Mouse (Mus musculus) MEL (cell line): ENCODE data around the gene Olfr916.

ENCODE experiments used
- CTCF ChIP-seq, 3 experiments: IDR thresholded peaks in 2 of 3; conservative IDR thresholded peaks in 1 of 3; 2 replicates each; pipeline ENCODE4 v1.5.1; 2011 to 2012; ENCODE audit warnings: low read length in 3 of 3, low read depth in 2 of 3, mild to moderate bottlenecking in 2 of 3, improper control_type of control experiment in 1 of 3, inconsistent platforms in 1 of 3, mixed read lengths in 1 of 3, moderate library complexity in 1 of 3; ENCODE audit not compliant: control insufficient read depth in 1 of 3, insufficient read depth in 1 of 3, poor library complexity in 1 of 3, severe bottlenecking in 1 of 3
- EP300 ChIP-seq, 2 experiments: IDR thresholded peaks; 2 replicates each; pipeline ENCODE4 v1.6.1; 2011; ENCODE audit warnings: improper control_type of control experiment in 2 of 2, low read length in 2 of 2, low read depth in 1 of 2, mild to moderate bottlenecking in 1 of 2
- KAT2A ChIP-seq: conservative IDR thresholded peaks from 2 replicates; pipeline ENCODE4 v1.6.1; 2012; ENCODE audit warnings: low read depth, low read length, improper control_type of control experiment, inconsistent platforms
- POLR2AphosphoS2 ChIP-seq: IDR thresholded peaks from 2 replicates; pipeline ENCODE4 v1.6.1; 2011; ENCODE audit warnings: low read length, improper control_type of control experiment
- RAD21 ChIP-seq: IDR thresholded peaks from 2 replicates; pipeline ENCODE4 v1.6.1; 2011; ENCODE audit warnings: mild to moderate bottlenecking, low read depth, low read length, improper control_type of control experiment
- SMC3 ChIP-seq: IDR thresholded peaks from 2 replicates; pipeline ENCODE4 v1.6.1; 2011; ENCODE audit warnings: low read depth, low read length, improper control_type of control experiment
- USF1 ChIP-seq: IDR thresholded peaks from 2 replicates; pipeline ENCODE4 v1.6.1; 2014; ENCODE audit warnings: low read depth, mild to moderate bottlenecking, inconsistent platforms, low read length, improper control_type of control experiment, moderate library complexity

DNA sequence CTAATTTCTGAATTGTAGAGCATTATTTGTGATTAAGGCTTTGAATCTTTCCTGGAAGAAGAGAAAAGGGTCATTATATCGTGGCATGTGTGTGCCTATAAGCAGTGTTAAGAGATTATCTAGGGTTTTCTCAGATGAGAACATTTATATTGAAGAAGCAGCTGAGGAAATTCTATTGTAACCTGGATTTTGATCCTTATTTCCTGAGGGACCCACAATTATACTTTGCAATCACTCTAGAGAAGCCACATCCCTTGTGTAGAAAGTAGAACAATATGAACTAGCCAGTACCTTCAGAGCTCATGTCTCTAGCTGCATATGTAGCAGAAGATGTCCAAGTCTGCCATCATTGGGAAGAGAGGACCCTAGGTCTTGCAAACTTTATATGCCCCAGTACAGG, at the start of gene Olfr916:
- TF ChIP-seq USF1, result no peak
- TF ChIP-seq KAT2A, result no peak
- TF ChIP-seq SMC3, result no peak
- no peak for TF ChIP-seq CTCF (IDR thresholded peaks at IDR 0.05 in 2 of 3, conservative IDR thresholded peaks at IDR 0.05 in 1 of 3; ENCODE audit: control insufficient read depth in 1 of 3, insufficient read depth in 1 of 3, low read depth in 2 of 3, low read length in 3 of 3, poor library complexity in 1 of 3, severe bottlenecking in 1 of 3)
- no peak for TF ChIP-seq POLR2AphosphoS2
- no peak for TF ChIP-seq RAD21
- no peak for TF ChIP-seq EP300 (IDR thresholded peaks at IDR 0.05; ENCODE audit: low read depth in 1 of 2, low read length in 2 of 2)
